Mouse (Mus musculus) liver, embryonic 14.5 days (tissue): ENCODE results near the gene Rab6a. TPM values are rescaled to one million over a fixed set of nuclear protein-coding genes. Genes with fewer than 3 reads are reported as not detected.
A peak's percentile ranks its signal among the peaks of the same experiment; 100 is the strongest.

Experiments used
- ATAC-seq: fragments of 200-750 bp; cut with Nextera tagmentation; 2 replicates; pipeline ENCODE4 v1.8.0; 2017; ENCODE audit warnings: moderate number of reproducible peaks, mild to moderate bottlenecking, moderate library complexity; ENCODE audit not compliant: insufficient read depth
- DNase-seq, 3 experiments: peaks; one replicate each; pipeline ENCODE4 v3.0.0-alpha.2; 2012 to 2013; ENCODE audit warnings: low read depth in 3 of 3, low spot score in 3 of 3
- H3K27ac ChIP-seq: fragments of 300-500 bp; sonication (generic); 2 replicates; pipeline ENCODE4 v1.5.1; 2014; ENCODE audit warnings: moderate library complexity, mild to moderate bottlenecking, control low read depth, inconsistent platforms
- H3K27me3 ChIP-seq: fragments of 300-500 bp; sonication (generic); 2 replicates; pipeline ENCODE4 v1.6.1; 2014; ENCODE audit warnings: mild to moderate bottlenecking, low read length, moderate library complexity; ENCODE audit not compliant: control insufficient read depth, insufficient read depth
- H3K36me3 ChIP-seq: fragments of 300-500 bp; sonication (generic); replicated peaks from 2 replicates; pipeline ENCODE4 v1.6.1; 2014; ENCODE audit warnings: low read depth; ENCODE audit not compliant: control insufficient read depth, insufficient read depth
- H3K4me1 ChIP-seq, 2 experiments: fragments of 200-500 bp in 1 of 2; fragments of 300-500 bp in 1 of 2; sonication (generic) in 1 of 2; replicated peaks; 2 replicates each; pipeline ENCODE4 v1.6.1; 2012 to 2014; ENCODE audit warnings: antibody characterized with exemption in 1 of 2, inconsistent platforms in 1 of 2, low read length in 1 of 2; ENCODE audit not compliant: control insufficient read depth in 2 of 2, insufficient read depth in 2 of 2
- H3K4me2 ChIP-seq: fragments of 300-500 bp; sonication (generic); 2 replicates; pipeline ENCODE4 v1.6.1; 2014; ENCODE audit warnings: low read depth, mild to moderate bottlenecking, control low read depth, moderate library complexity
- H3K4me3 ChIP-seq, 2 experiments: fragments of 200-500 bp in 1 of 2; fragments of 300-500 bp in 1 of 2; sonication (generic) in 1 of 2; 2 replicates each; pipeline ENCODE4 v1.5.1; 2012 to 2014; ENCODE audit warnings: low read depth in 2 of 2, low read length in 2 of 2, mild to moderate bottlenecking in 2 of 2, control low read depth in 1 of 2, inconsistent platforms in 1 of 2, moderate library complexity in 1 of 2; ENCODE audit not compliant: insufficient read depth in 1 of 2
- H3K9ac ChIP-seq: fragments of 300-500 bp; sonication (generic); replicated peaks from 2 replicates; pipeline ENCODE4 v1.6.1; 2014; ENCODE audit warnings: mild to moderate bottlenecking, control low read depth, moderate library complexity
- H3K9me3 ChIP-seq: fragments of 300-500 bp; sonication (generic); 2 replicates; pipeline ENCODE4 v1.6.1; 2016; ENCODE audit warnings: low read length, mixed read lengths; ENCODE audit not compliant: control insufficient read depth
- CTCF ChIP-seq: IDR thresholded peaks from 2 replicates; pipeline ENCODE4 v1.5.1; 2016; ENCODE audit warnings: antibody characterized with exemption, low read depth, control low read depth
- EP300 ChIP-seq: IDR thresholded peaks from 2 replicates; pipeline ENCODE4 v1.6.1; 2016; ENCODE audit warnings: antibody characterized with exemption, low read depth
- WGBS: fragments of 180-500 bp; shearing (Covaris S2); extraction: QIAGEN DNeasy Blood & Tissue Kit; methylation state at CpG from one replicate; pipeline ENCODE4 v1.1.7; 2014; ENCODE audit not compliant: insufficient replicate concordance; 5-methylcytosine and 5-hydroxymethylcytosine counted together
- polyA plus RNA-seq, 2 experiments: library from polyadenylated mRNA; depleted of rRNA in 1 of 2; stranded (reverse) in 1 of 2; unstranded in 1 of 2; fragments of >200 nt; fragmentation: Nextera tagmentation in 1 of 2; extraction: Ambion mirVana in 1 of 2; gene quantifications; 2 replicates each; pipeline versions ENCODE4 v1.2.1 to v1.2.3; 2012 to 2014

Rab6a gene
- polyA plus RNA-seq, 2 experiments = 24.3 to 39.8 TPM

- no peaks in the 10 kb centered on the region for H3K27me3 ChIP-seq
- H3K9me3 ChIP-seq = no peaks in the 10 kb centered on the region
- no peak overlapping the region for H3K4me3 ChIP-seq
- no peak overlapping the region for H3K27ac ChIP-seq
- H3K9ac ChIP-seq = no peak overlapping the region
- H3K4me1 ChIP-seq = peaks cover 3 to 7% of the 10 kb centered on the region in 2 experiments
- no peak for DNase-seq
- TF ChIP-seq CTCF = no peak
- TF ChIP-seq EP300 = no peak
- no peak for ATAC-seq
- no peak overlapping the region for H3K4me2 ChIP-seq
- H3K36me3 ChIP-seq = no peaks in the 10 kb centered on the region
Observed at GRCm38 (mm10) chr7:100593349-100593748, 13.9 kb upstream of the Rab6a start.

GRCm38 (mm10) chr7:100600211-100600610 is 7.0 kb upstream of the Rab6a start:
- no peak for ATAC-seq
- Histone ChIP-seq H3K36me3 (no peaks in the 10 kb centered on the region), H3K27ac (no peak overlapping the region), H3K4me1 (no peaks in the 10 kb centered on the region), H3K4me2 (no peak overlapping the region), H3K4me3 (no peak overlapping the region), H3K9ac (no peak overlapping the region), H3K27me3 (no peaks in the 10 kb centered on the region), H3K9me3 (no peaks in the 10 kb centered on the region)
- DNase-seq = no peak
- TF ChIP-seq EP300 = no peak
- TF ChIP-seq CTCF = no peak
- 35% methylated on average over 5 of the region's 5 CpGs for WGBS

- DNase-seq (no peak), ATAC-seq (peak; percentile 17; the same call in 1 of the 2 replicates)
- under 1% methylated on average over 43 of the region's 43 CpGs for WGBS
- H3K9ac ChIP-seq = peak within 1 kb of the TSS; percentile 83
- H3K4me2 ChIP-seq = peak within 1 kb of the TSS; percentile 91
- H3K36me3 ChIP-seq = no peaks in the 10 kb centered on the region
- H3K4me3 ChIP-seq = peak within 1 kb of the TSS; percentile 71 to 77
- peak within 1 kb of the TSS; percentile 96 for H3K27ac ChIP-seq
- H3K4me1 ChIP-seq = peaks cover 6 to 8% of the 10 kb centered on the region in 2 experiments
- H3K27me3 ChIP-seq = no peaks in the 10 kb centered on the region
- no peaks in the 10 kb centered on the region for H3K9me3 ChIP-seq
- no peak for TF ChIP-seq CTCF
- no peak for TF ChIP-seq EP300
Observed at GRCm38 (mm10) chr7:100608130-100608741, 1.0 kb downstream of the Rab6a start, which contains the start of gene Mrpl48. Mrpl48 (minus strand) TSS chr7:100608301.

- no peaks in the 10 kb centered on the region for H3K9me3 ChIP-seq
- ATAC-seq = no peak
- peak overlapping the region; percentile 96; the same call in 1 of the 2 replicates for H3K27ac ChIP-seq
- H3K36me3 ChIP-seq = no peaks in the 10 kb centered on the region
- peak overlapping the region; percentile 71 to 77 for H3K4me3 ChIP-seq
- DNase-seq = no peak
- peaks cover 6 to 8% of the 10 kb centered on the region in 2 experiments for H3K4me1 ChIP-seq
- no peaks in the 10 kb centered on the region for H3K27me3 ChIP-seq
- 14% methylated on average over 4 of the region's 4 CpGs for WGBS
- peak overlapping the region; percentile 91 for H3K4me2 ChIP-seq
- TF ChIP-seq CTCF (no peak), EP300 (no peak)
- peak overlapping the region; percentile 83 for H3K9ac ChIP-seq
Observed at GRCm38 (mm10) chr7:100608910-100609309, 1.7 kb downstream of the Rab6a start.

- no peak overlapping the region for H3K4me3 ChIP-seq
- DNase-seq (peak; percentile 45 to 55 (median 46)), ATAC-seq (peak; percentile 87)
- no peaks in the 10 kb centered on the region for H3K36me3 ChIP-seq
- H3K4me2 ChIP-seq = peak overlapping the region; percentile 54
- H3K27ac ChIP-seq = peak overlapping the region; percentile 62
- no peaks in the 10 kb centered on the region for H3K9me3 ChIP-seq
- H3K9ac ChIP-seq = peak overlapping the region; percentile 47
- TF ChIP-seq CTCF = no peak
- peak; percentile 78 for TF ChIP-seq EP300
- 67% methylated on average over 4 of the region's 4 CpGs for WGBS
- H3K4me1 ChIP-seq = peaks cover 18 to 22% of the 10 kb centered on the region in 2 experiments
- H3K27me3 ChIP-seq = no peaks in the 10 kb centered on the region
Observed at GRCm38 (mm10) chr7:100616121-100616857, 9.1 kb downstream of the Rab6a start.
